Mouse (Mus musculus) macrophage (primary cell): ENCODE measurements around the gene Nudt1. TPM values are rescaled to one million over a fixed set of nuclear protein-coding genes. Genes with fewer than 3 reads are reported as not detected.
"Not testable (repeated sequence)": the region's sequence is repeated elsewhere in the genome, so short reads cannot be mapped to it uniquely, and the experiment has no call there.

Source experiments
- H3K27ac ChIP-seq: fragments of 350-480 bp; formaldehyde crosslinking; 2 replicates; pipeline ENCODE4 v1.9.0; 2021
- H3K36me3 ChIP-seq: fragments of 350-480 bp; formaldehyde crosslinking; 2 replicates; pipeline ENCODE4 v1.9.0; 2021; ENCODE audit errors: inconsistent target
- H3K4me3 ChIP-seq: fragments of 350-480 bp; formaldehyde crosslinking; 2 replicates; pipeline ENCODE4 v1.9.0; 2021; ENCODE audit errors: inconsistent target
- H3K79me2 ChIP-seq: fragments of 350-480 bp; formaldehyde crosslinking; 2 replicates; pipeline ENCODE4 v1.9.0; 2021; ENCODE audit errors: inconsistent target
- WGBS: methylation state at CpG from one replicate; pipeline ENCODE4 v1.1.7; 2026; ENCODE audit warnings: inconsistent platforms; ENCODE audit not compliant: missing documents; 5-methylcytosine and 5-hydroxymethylcytosine counted together
- polyA plus RNA-seq: library from polyadenylated mRNA; stranded (reverse); fragments of 250-400 nt; gene quantifications from 3 replicates; pipeline ENCODE4 v1.2.4, GENCODE M21; 2018; ENCODE audit warnings: inconsistent platforms

Gene Nudt1
- polyA plus RNA-seq, 1 experiment from 2014 or later, result 4.4 TPM

- WGBS, result over 99% methylated on average over 11 of the region's 11 CpGs
- Histone ChIP-seq H3K36me3 (peaks cover 99% of the 10 kb centered on the region), H3K4me3 (no peak overlapping the region), H3K27ac (no peak overlapping the region), H3K79me2 (peaks cover 93% of the 10 kb centered on the region)
Observed at GRCm38 (mm10) chr5:140355934-140356333, 34.5 kb downstream of the Nudt1 start.

GRCm38 (mm10) chr5:140357466-140357865 is 36.0 kb downstream of the Nudt1 start:
- 89% methylated on average over 3 of the region's 3 CpGs for WGBS
- peaks cover 100% of the 10 kb centered on the region for H3K79me2 ChIP-seq
- peaks cover 97% of the 10 kb centered on the region for H3K36me3 ChIP-seq
- H3K4me3 ChIP-seq, result no peak overlapping the region
- no peak overlapping the region for H3K27ac ChIP-seq

- Histone ChIP-seq H3K36me3 (peaks cover 89% of the 10 kb centered on the region), H3K4me3 (no peak overlapping the region), H3K79me2 (peaks cover 100% of the 10 kb centered on the region), H3K27ac (no peak overlapping the region)
- 92% methylated on average over 14 of the region's 14 CpGs for WGBS
Observed at GRCm38 (mm10) chr5:140359930-140360674, 38.6 kb downstream of the Nudt1 start.

- WGBS, result 97% methylated on average over 5 of the region's 5 CpGs
- Histone ChIP-seq H3K79me2 (peaks cover 100% of the 10 kb centered on the region), H3K27ac (no peak overlapping the region), H3K4me3 (no peak overlapping the region), H3K36me3 (peaks cover 65% of the 10 kb centered on the region)
Observed at GRCm38 (mm10) chr5:140364415-140364814, 43.0 kb downstream of the Nudt1 start.

GRCm38 (mm10) chr5:140368126-140368525 is 46.7 kb downstream of the Nudt1 start:
- not testable (repeated sequence) for H3K4me3 ChIP-seq, H3K27ac ChIP-seq
- Histone ChIP-seq H3K36me3 (peaks cover 36% of the 10 kb centered on the region), H3K79me2 (peaks cover 100% of the 10 kb centered on the region)
- WGBS, result 83% methylated on average over 2 of the region's 2 CpGs

- 92% methylated on average over 4 of the region's 4 CpGs for whole genome bisulfite sequencing
- no peak overlapping the region for H3K4me3 ChIP-seq
- peaks cover 100% of the 10 kb centered on the region for H3K79me2 ChIP-seq
- H3K36me3 ChIP-seq, result peaks cover 28% of the 10 kb centered on the region
- no peak overlapping the region for H3K27ac ChIP-seq
Observed at GRCm38 (mm10) chr5:140368926-140369325, 47.5 kb downstream of the Nudt1 start.

GRCm38 (mm10) chr5:140369466-140369865 is 48.0 kb downstream of the Nudt1 start:
- H3K4me3 ChIP-seq, result no peak overlapping the region
- 0 out of 2 replicates have a peak overlapping the region, but pooled peaks have one; percentile 4 for H3K27ac ChIP-seq
- WGBS, result 100% methylated on average over 2 of the region's 2 CpGs
- peaks cover 23% of the 10 kb centered on the region for H3K36me3 ChIP-seq
- H3K79me2 ChIP-seq, result peaks cover 100% of the 10 kb centered on the region

- 67% methylated on average over 6 of the region's 6 CpGs for WGBS
- H3K27ac ChIP-seq, result peak overlapping the region; percentile 51
- no peak overlapping the region for H3K4me3 ChIP-seq
- peaks cover 14% of the 10 kb centered on the region for H3K36me3 ChIP-seq
- H3K79me2 ChIP-seq, result peaks cover 100% of the 10 kb centered on the region
Observed at GRCm38 (mm10) chr5:140370446-140371254, 49.2 kb downstream of the Nudt1 start.

- Histone ChIP-seq H3K79me2 (peaks cover 100% of the 10 kb centered on the region), H3K4me3 (no peak overlapping the region), H3K36me3 (peaks cover 4% of the 10 kb centered on the region), H3K27ac (peak overlapping the region; percentile 51)
- 98% methylated on average over 3 of the region's 3 CpGs for WGBS
Observed at GRCm38 (mm10) chr5:140371671-140372070, 50.2 kb downstream of the Nudt1 start.

GRCm38 (mm10) chr5:140373711-140374110 is 52.3 kb downstream of the Nudt1 start:
- H3K27ac ChIP-seq, result no peak overlapping the region
- H3K36me3 ChIP-seq, result no peaks in the 10 kb centered on the region
- peaks cover 100% of the 10 kb centered on the region for H3K79me2 ChIP-seq
- WGBS, result 93% methylated on average over 2 of the region's 2 CpGs
- no peak overlapping the region for H3K4me3 ChIP-seq

GRCm38 (mm10) chr5:140374226-140374625 is 52.8 kb downstream of the Nudt1 start:
- WGBS, result 100% methylated on average over 3 of the region's 3 CpGs
- Histone ChIP-seq H3K4me3 (no peak overlapping the region), H3K79me2 (peaks cover 100% of the 10 kb centered on the region), H3K36me3 (no peaks in the 10 kb centered on the region), H3K27ac (no peak overlapping the region)

- 100% methylated on average over 3 of the region's 4 CpGs for WGBS
- H3K4me3 ChIP-seq, result no peak overlapping the region
- H3K36me3 ChIP-seq, result no peaks in the 10 kb centered on the region
- no peak overlapping the region for H3K27ac ChIP-seq
- H3K79me2 ChIP-seq, result peaks cover 100% of the 10 kb centered on the region
Observed at GRCm38 (mm10) chr5:140375249-140375829, 53.9 kb downstream of the Nudt1 start.

GRCm38 (mm10) chr5:140378121-140378853 is 56.8 kb downstream of the Nudt1 start:
- Histone ChIP-seq H3K79me2 (peaks cover 100% of the 10 kb centered on the region), H3K4me3 (no peak overlapping the region), H3K27ac (peak overlapping the region; percentile 85), H3K36me3 (no peaks in the 10 kb centered on the region)
- WGBS, result 44% methylated on average over 6 of the region's 6 CpGs

- WGBS, result 5% methylated on average over 6 of the region's 6 CpGs
- H3K4me3 ChIP-seq, result no peak overlapping the region
- H3K79me2 ChIP-seq, result peaks cover 100% of the 10 kb centered on the region
- H3K27ac ChIP-seq, result peak overlapping the region; percentile 85
- H3K36me3 ChIP-seq, result no peaks in the 10 kb centered on the region
Observed at GRCm38 (mm10) chr5:140379299-140379698, 57.8 kb downstream of the Nudt1 start.
